In genomic region chr17:88209565-88209964, GRCm38 (mm10) we compare ENCODE assay signal across 23 mouse cellular contexts.
DNase-seq lines count a peak whose midpoint lies in the region; ATAC-seq and TF ChIP-seq lines count a peak whose summit lies in the region.
"Had no signal": no experiment of that assay in that cellular context is flagged by ENCODE, and none has a peak within 500 bp of the region (broad histone marks: within the 10 kb centered on the region; RNA-seq: fewer than 3 reads in every experiment).

No protein-coding gene starts in this region.

- no peak overlapping the region for H3K9ac ChIP-seq in hindbrain, embryonic 12.5 days
- H3K9ac ChIP-seq: embryonic facial prominence, embryonic 13.5 days; forebrain, embryonic 12.5 days; hindbrain, embryonic 13.5 days had no signal

- H3K4me1 ChIP-seq in hindbrain, embryonic 12.5 days: no peaks in the 10 kb centered on the region
- H3K4me1 ChIP-seq in kidney, adult 2 months (ENCODE audit: control insufficient read depth, insufficient read depth, low read length): no peaks in the 10 kb centered on the region
- H3K4me1 ChIP-seq: embryonic facial prominence, embryonic 13.5 days; forebrain, embryonic 12.5 days; heart, embryonic 10.5 days; hindbrain, embryonic 13.5 days had no signal

- no peak for TF ChIP-seq CTCF in kidney, adult 2 months (conservative IDR thresholded peaks at IDR 0.05; ENCODE audit: insufficient read depth, insufficient read length, low read depth, low read length)

- ATAC-seq in common myeloid progenitor, adult 5-6 weeks (replicated peaks; ENCODE audit: low read depth, poor library complexity, severe bottlenecking): peak; percentile 68
- ATAC-seq in megakaryocyte progenitor cell, adult 5-6 weeks (replicated peaks; ENCODE audit: poor library complexity): peak; percentile 76
- ATAC-seq in hindbrain, embryonic 12.5 days (ENCODE audit: low FRiP score): no peak
- ATAC-seq: activated CD4-positive, CD25-positive, alpha-beta regulatory T cell, adult 4 months; forebrain, embryonic 16.5 days; Patski had no signal

- H3K4me2 ChIP-seq in hindbrain, embryonic 12.5 days (replicated peaks): no peak overlapping the region
- H3K4me2 ChIP-seq: embryonic facial prominence, embryonic 13.5 days; forebrain, embryonic 12.5 days; hindbrain, embryonic 13.5 days had no signal

- H3K36me3 ChIP-seq in hindbrain, embryonic 12.5 days: no peaks in the 10 kb centered on the region
- H3K36me3 ChIP-seq in kidney, adult 2 months (ENCODE audit: control insufficient read depth, insufficient read depth, low read length): no peaks in the 10 kb centered on the region
- H3K36me3 ChIP-seq: embryonic facial prominence, embryonic 13.5 days; forebrain, embryonic 12.5 days; G1E; heart, embryonic 10.5 days; hindbrain, embryonic 13.5 days had no signal

- intact Hi-C loops in left cerebral cortex, postnatal 25 days (cut with DNase I): no loop called here

- WGBS in hindbrain, embryonic 12.5 days: 85% methylated on average over 1 of the region's 1 CpGs
- WGBS in kidney, adult 2 months: 63% methylated on average over 1 of the region's 1 CpGs

- no peaks in the 10 kb centered on the region for H3K9me3 ChIP-seq in hindbrain, embryonic 12.5 days (replicated peaks)
- H3K9me3 ChIP-seq: embryonic facial prominence, embryonic 13.5 days; forebrain, embryonic 12.5 days; G1E; heart, embryonic 10.5 days; hindbrain, embryonic 13.5 days had no signal

- TF ChIP-seq POLR2A in kidney, adult 2 months (IDR thresholded peaks at IDR 0.05; ENCODE audit: low read depth, low read length): no peak

- H3K27ac ChIP-seq in hindbrain, embryonic 12.5 days: no peak overlapping the region
- no peak overlapping the region for H3K27ac ChIP-seq in kidney, adult 2 months (ENCODE audit: insufficient read depth, low read depth, low read length)
- H3K27ac ChIP-seq: embryonic facial prominence, embryonic 13.5 days; forebrain, embryonic 12.5 days; heart, embryonic 10.5 days; hindbrain, embryonic 13.5 days had no signal

- no peak overlapping the region for H3K4me3 ChIP-seq in hindbrain, embryonic 12.5 days
- no peak overlapping the region for H3K4me3 ChIP-seq in kidney, adult 2 months (ENCODE audit: insufficient read depth, low read depth, low read length)
- H3K4me3 ChIP-seq: embryonic facial prominence, embryonic 13.5 days; forebrain, embryonic 12.5 days; heart, embryonic 10.5 days; hindbrain, embryonic 13.5 days had no signal

- no peaks in the 10 kb centered on the region for H3K27me3 ChIP-seq in hindbrain, embryonic 12.5 days
- no peaks in the 10 kb centered on the region for H3K27me3 ChIP-seq in kidney, adult 2 months (replicated peaks; ENCODE audit: control insufficient read depth, insufficient read depth, low read length)
- H3K27me3 ChIP-seq: embryonic facial prominence, embryonic 13.5 days; forebrain, embryonic 12.5 days; hindbrain, embryonic 13.5 days; Patski had no signal

- peak; percentile 64 for DNase-seq in heart, adult 11 months
- no peak for DNase-seq in heart, adult 9 months (ENCODE audit: low spot score in 2 of 2)
- no peak for DNase-seq in left cerebral cortex, postnatal 25 days (ENCODE audit: low spot score in 2 of 2)
- DNase-seq in kidney, adult 2 months: no peak
- no peak for DNase-seq in yolk sac, embryonic 10.5 days (ENCODE audit: low spot score)
- DNase-seq: adrenal gland, postnatal 14 days; cerebellum, adult 11-12 months; cerebellum, adult 9-10 months; cerebellum, postnatal 25 days; gastrocnemius, postnatal 14 days; heart, postnatal 10 days; heart, postnatal 4 days had no signal
